Mouse (Mus musculus) WW6 (cell line): ENCODE measurements around the gene Trim26.
"Not testable (repeated sequence)": the region's sequence is repeated elsewhere in the genome, so short reads cannot be mapped to it uniquely, and the experiment has no call there.

ENCODE experiments used
- DNase-seq: peaks from one replicate; pipeline ENCODE4 v3.0.0-alpha.2; 2013; ENCODE audit warnings: low read depth, low spot score

The Trim26 gene

DNA sequence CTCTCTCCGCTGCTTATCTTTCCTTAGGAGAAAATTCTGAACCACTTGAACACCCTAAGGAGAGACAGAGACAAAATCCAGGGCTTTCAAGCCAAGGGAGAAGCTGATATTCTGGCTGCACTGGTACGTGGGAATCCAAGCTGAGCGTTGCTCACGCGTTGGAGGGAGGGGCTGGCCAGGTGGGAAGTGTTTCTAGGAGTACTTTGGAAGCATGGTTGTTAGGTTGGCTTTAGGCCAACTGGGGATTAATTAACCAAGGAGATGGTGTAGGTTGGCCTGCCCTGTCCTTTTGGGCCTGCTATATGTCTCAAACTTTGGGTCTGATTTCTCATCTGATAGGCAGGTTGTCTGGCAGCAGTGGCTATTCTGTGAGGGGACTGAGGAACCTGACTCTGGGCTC, 14.3 kb downstream of the Trim26 start:
- no peak for DNase-seq

- DNase-seq, result no peak
Observed at GRCm38 (mm10) chr17:36851627-36852026, 14.7 kb downstream of the Trim26 start.

DNA sequence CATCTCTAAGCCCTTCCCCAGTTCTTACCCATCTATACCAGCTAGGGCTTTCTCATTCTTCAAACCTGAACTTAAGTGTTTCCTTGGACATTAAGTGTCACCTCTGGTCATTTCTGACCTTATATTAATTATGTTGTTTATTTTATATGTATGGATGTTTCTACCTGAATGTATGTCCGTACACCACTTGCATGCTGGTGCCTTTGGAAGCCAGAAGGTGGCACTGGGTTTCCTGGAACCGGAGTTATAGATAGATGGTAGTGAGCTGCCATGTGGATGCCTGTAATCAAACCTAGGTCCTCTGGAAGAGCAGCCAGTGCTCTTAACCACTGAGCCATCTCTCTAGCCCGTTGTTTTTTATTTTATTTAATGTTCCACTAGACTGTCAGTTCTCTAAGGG, 18.6 kb downstream of the Trim26 start:
- no peak for DNase-seq

GRCm38 (mm10) chr17:36856236-36856635, 19.3 kb downstream of the Trim26 start:
- DNase-seq, result no peak

DNA sequence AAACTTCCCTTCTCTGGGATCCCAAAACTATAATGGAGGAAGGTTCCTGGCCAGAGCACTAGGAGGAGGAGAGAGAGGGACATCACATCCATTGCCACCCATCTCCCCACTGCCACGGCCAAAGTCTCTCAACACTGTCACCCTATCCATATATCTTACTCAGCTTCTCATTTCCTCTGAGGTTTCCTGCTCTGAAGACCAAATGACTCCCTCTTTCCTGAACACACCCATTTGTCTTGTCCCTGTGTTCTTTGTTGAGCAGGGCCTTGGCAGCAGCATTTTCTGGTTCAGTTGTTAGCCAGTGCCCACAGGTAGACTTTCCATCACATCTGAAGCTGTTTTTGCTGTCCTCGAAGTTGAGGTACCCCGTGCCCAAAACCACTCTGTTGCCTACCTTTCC, 21.2 kb downstream of the Trim26 start:
- no peak for DNase-seq

DNA sequence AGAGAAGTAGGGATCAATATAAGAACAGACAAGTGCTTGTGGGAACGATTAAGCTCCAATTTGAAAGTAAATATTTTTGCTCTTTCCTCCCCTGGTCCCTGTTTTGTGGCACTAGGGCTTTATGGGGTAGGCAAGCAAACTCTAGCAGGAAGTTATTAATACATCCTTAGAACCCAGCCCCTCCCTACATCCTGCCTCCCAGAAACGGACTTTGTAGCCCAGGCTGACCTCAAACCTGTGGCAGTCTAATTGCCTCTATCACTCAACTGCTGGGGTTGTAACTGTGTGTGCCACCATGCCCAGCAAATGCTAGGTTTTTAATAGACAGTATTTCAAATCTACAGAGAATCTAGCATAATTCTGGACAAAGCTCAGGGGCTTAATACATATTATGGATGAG, 24.7 kb downstream of the Trim26 start:
- DNase-seq, result no peak

DNA sequence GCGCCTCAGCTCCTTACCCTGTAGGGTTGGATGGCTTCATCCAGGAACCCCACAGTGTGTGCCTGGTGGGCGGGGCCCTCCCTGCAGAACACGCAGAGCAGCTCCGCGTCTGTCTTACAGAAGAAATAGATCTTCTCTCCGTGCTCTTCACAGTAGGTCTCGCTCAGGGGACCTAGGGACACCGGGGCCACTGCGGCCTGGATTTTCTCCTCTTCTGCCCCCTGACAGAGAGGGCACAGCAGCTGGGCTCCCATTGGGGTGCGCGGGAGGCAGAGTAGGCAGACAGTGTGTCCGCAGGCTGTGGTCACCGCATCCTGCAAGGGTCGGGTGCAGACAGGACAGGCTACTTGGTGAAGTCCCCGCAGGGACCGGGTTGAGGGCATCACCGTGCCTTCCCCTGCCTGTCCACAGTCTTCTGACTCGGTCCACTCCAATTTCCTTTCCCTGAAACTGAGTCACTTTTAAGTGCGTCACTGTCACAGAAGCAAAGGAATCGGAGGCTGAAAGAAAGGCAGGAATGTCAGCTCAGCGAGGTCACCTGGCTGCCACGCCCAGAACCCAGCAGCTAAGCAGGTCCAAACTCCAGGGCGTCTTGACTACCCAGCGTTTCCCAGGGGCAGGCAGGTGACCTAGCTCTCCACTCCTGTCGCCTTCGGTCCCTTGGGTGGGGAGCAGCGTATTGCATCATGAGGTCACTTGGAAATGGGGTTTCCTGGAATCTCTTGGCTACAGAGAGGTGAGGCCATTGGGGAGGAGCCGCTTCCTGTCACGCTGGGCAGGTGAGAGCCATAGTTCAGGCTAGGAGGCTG, 30.0 kb downstream of the Trim26 start, which contains the start of gene Trim15:
Gene Trim15 (minus strand): TSS at position 492 of the 809 bp plus-strand sequence.
- no peak for DNase-seq

- DNase-seq, result no peak
Observed at GRCm38 (mm10) chr17:36868836-36869235, 31.9 kb downstream of the Trim26 start.

- DNase-seq, result no peak
Observed at GRCm38 (mm10) chr17:36869284-36869954, 32.5 kb downstream of the Trim26 start, which contains the start of gene Trim10. TSS of gene Trim10 (plus strand) at chr17:36869574.

DNA sequence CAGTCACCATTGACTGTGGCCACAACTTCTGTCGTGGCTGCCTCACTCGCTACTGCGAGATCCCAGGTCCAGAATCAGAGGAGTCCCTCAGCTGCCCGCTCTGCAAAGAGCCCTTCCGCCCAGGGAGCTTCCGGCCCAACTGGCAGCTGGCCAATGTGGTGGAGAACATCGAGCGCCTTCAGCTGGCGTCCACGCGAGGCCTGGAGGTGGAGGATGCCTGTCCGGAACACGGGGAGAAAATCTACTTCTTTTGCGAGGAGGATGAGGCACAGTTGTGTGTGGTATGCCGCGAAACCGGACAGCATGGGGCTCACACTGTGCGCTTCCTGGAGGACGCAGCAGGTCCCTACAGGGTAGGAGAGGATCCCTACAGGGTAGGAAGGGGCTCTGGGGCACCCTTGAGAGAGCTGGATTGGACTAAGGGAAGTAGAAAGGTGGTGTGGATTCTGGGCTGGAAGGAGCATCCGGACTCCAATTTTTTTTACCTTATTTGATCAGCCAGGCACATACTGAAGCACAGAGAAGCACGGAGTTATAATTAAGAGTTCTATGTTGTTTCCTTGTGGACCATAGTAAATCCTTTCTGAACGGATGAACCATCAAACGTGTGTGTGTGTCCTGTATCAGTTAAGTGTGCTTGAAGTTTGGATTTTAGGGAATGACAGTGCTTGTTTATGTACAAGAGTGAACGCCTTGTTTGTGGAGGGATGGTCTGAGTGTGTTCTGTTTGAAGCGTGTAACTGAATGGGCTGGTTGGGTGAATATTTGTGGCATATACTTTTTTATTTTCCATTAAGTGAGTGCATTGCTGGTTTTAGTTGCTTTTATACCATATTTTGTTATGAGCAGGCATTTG, 33.2 kb downstream of the Trim26 start:
- no peak for DNase-seq

DNA sequence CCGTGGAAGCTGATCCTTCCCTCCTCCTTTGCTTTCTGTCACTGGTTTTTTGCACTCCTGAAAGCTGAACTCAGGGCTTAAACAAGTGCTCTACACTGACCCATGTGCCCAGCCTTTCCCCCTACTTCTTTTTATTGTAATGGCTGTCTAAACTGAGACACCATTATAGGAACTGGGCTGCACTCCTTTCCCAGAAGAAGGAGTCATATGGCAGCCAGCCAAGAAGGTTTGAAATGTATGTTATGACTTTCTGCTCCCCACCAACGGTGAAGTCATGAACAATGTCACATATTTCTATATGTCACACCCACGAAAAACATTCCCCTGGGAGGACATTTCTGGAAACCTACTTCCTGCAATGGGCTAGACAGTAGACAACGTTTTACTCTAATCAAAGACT, 37.7 kb downstream of the Trim26 start:
- DNase-seq, result no peak

GRCm38 (mm10) chr17:36883350-36883749, 46.4 kb downstream of the Trim26 start:
- DNase-seq, result no peak

DNA sequence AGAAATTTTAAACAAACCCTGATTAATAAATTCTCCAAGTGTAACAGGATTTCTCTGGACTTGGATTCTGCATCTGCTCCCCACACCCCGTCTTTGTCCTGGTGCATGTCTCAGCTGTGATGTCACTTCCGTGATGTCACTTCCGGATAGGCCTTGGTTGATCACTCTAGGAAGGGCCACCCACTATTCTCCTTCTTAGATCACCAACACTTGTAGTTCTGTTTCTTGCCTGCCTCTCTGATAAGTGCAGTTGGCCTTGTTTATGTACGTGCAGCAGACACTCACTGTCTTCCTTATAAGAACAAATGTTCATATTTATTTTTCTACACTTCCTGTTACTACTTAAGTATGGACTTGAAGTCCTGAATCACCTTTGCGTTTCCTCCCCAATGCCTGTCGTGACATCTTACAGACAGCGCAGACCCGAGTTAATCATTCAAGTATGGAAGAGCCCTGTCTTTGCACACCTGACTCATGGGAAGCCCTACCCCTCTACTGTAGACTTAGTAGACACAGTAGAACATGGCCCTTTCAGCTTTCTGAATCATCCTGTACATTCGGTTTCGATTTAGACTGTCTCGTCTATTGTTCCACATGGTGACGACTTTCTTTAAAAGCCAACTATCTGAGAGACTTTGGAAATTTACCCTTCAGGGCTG, 48.3 kb downstream of the Trim26 start:
- no peak for DNase-seq

DNA sequence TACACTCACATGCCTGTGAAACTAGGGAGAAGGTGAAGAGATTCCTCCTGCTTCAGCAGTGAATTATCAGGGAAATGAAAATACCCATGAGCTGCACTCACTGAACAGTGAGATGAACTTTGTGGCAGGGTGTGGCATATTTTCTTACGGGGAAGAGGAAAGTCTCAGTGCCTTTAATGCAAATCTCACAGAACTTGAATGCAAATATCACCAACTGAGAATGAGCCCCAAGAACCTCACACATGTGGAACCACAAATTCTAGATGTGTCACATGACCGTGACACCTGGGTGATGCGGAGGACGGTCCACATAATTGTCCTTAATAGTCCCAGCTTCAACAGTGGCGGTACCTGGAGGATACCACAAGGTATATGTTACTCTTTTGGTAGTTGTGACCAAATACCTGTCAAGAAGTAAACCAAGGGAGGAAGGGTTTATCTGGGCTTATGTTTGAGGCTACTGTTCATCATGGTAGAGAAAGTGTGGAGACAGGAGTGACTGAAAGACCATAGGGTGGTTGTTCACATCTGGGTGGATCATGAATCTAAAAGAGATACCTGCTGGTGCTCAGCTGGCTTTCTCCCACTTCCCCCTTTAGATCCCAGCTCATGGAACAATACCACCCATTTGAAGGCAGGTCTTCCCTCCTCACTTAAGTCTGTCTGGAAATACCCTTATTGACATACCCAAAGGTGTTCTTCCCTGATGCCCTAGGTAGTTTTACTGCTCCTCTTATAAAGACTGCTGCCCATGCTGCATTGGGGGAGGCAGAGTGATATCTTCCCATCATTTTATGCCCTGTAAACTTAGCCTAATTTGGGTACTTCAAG, 53.4 kb downstream of the Trim26 start, which contains the start of gene Trim40:
Gene Trim40 (minus strand): TSS at position 51 of the 831 bp plus-strand sequence.
- DNase-seq, result no peak

GRCm38 (mm10) chr17:36891496-36891895, 54.6 kb downstream of the Trim26 start:
- DNase-seq, result not testable (repeated sequence)

GRCm38 (mm10) chr17:36892362-36892761, 55.4 kb downstream of the Trim26 start:
- no peak for DNase-seq

GRCm38 (mm10) chr17:36893387-36893786, 56.5 kb downstream of the Trim26 start:
- no peak for DNase-seq

GRCm38 (mm10) chr17:36896583-36896982, 59.6 kb downstream of the Trim26 start:
- no peak for DNase-seq

DNA sequence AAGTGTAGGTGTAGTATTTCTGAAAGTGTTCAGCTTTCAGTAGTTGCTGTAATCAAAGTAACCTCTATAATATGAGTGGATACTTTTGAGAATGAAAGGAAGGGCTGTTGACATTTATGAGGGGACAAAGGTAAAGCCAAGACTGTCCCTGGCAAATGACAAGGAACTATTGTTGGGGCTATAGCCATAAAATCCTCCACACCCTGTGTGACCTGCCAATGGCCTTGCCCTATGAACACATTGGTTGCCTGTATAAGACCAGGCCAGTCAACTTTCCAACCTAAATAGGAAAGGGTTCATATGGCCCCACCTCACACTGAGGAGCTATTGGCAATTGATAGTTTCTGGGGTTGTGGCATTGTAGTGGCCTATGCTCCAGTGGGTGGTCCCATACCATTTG, 60.1 kb downstream of the Trim26 start:
- no peak for DNase-seq

- no peak for DNase-seq
Observed at GRCm38 (mm10) chr17:36897552-36898205, 60.7 kb downstream of the Trim26 start, which contains the start of gene Trim31. TSS of gene Trim31 (plus strand) at chr17:36898118.
